Mouse (Mus musculus): ENCODE results near the gene Tagln2. TPM values are rescaled to one million over a fixed set of nuclear protein-coding genes. Genes with fewer than 3 reads are reported as not detected.
A peak's percentile ranks its signal among the peaks of the same experiment; 100 is the strongest.

Gene Tagln2
- total and polyA plus RNA-seq, 2 experiments = 14.9 to 25.6 TPM

- no peak for TF ChIP-seq POLR2A (IDR thresholded peaks at IDR 0.05; ENCODE audit: extremely low read depth, insufficient read depth, low read length)
- H3K4me1 ChIP-seq (ENCODE audit: control insufficient read depth, insufficient read depth, low read length) = no peaks in the 10 kb centered on the region
- 78% methylated on average over 16 of the region's 16 CpGs for WGBS
- H3K36me3 ChIP-seq (ENCODE audit: control insufficient read depth, insufficient read depth, low read length) = no peaks in the 10 kb centered on the region
- no peaks in the 10 kb centered on the region for H3K27me3 ChIP-seq (ENCODE audit: control insufficient read depth, insufficient read depth, low read length)
- no peak overlapping the region for H3K4me3 ChIP-seq (ENCODE audit: insufficient read depth, low read depth, low read length)
- no peak overlapping the region for H3K27ac ChIP-seq (replicated peaks; ENCODE audit: insufficient read depth, low read depth, low read length)
- H3K9ac ChIP-seq (ENCODE audit: low read depth, low read length) = no peak overlapping the region
- peak; percentile 14 for DNase-seq (ENCODE audit: extremely low read depth, low read depth, low spot score)
- no peaks in the 10 kb centered on the region for H3K79me2 ChIP-seq (ENCODE audit: control insufficient read depth, insufficient read depth, low read length)
Observed at GRCm38 (mm10) chr1:172463387-172464333, 36.2 kb upstream of the Tagln2 start.

DNA sequence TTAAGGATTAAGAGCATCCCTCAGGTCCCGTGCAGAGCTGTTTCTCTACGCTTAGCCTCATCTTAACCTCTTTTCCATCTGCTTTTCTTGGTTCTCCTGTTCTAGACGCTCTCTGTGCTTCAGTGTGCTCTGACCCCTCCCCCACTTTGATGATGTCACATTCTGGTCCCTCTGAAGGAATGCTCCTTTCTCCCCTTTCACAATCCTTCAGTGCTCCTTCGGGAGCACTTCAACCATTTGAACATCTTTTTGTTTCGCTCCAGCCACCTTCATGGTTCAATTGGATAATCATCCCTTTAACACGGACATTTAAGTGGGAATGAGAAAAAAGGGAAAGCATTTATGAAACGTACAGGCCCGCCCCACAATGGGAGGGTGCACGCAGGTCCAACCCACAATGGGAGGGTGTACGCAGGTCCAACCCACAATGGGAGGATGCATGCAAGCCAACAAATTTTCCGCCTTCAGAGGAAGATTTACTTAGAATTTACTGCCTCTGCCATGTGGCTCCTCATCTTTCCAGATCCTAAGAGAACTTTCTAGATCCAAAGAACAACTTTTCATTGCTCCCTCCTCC is 31.5 kb upstream of the Tagln2 start:
- Histone ChIP-seq H3K79me2 (ENCODE audit: control insufficient read depth, insufficient read depth, low read length) (no peaks in the 10 kb centered on the region), H3K27me3 (ENCODE audit: control insufficient read depth, insufficient read depth, low read length) (no peaks in the 10 kb centered on the region), H3K4me1 (ENCODE audit: control insufficient read depth, insufficient read depth, low read length) (no peaks in the 10 kb centered on the region), H3K9ac (ENCODE audit: low read depth, low read length) (no peak overlapping the region), H3K36me3 (ENCODE audit: control insufficient read depth, insufficient read depth, low read length) (no peaks in the 10 kb centered on the region), H3K4me3 (ENCODE audit: insufficient read depth, low read depth, low read length) (no peak overlapping the region), H3K27ac (replicated peaks; ENCODE audit: insufficient read depth, low read depth, low read length) (no peak overlapping the region)
- no peak for TF ChIP-seq POLR2A (IDR thresholded peaks at IDR 0.05; ENCODE audit: extremely low read depth, insufficient read depth, low read length)
- TF ChIP-seq CTCF (IDR thresholded peaks at IDR 0.05; ENCODE audit: low read depth, low read length) = no peak
- DNase-seq (ENCODE audit: extremely low read depth, low read depth, low spot score) = no peak
- 93% methylated on average over 11 of the region's 11 CpGs for WGBS

- no peak for TF ChIP-seq CTCF (IDR thresholded peaks at IDR 0.05; ENCODE audit: low read depth, low read length)
- TF ChIP-seq POLR2A (IDR thresholded peaks at IDR 0.05; ENCODE audit: extremely low read depth, insufficient read depth, low read length) = no peak
- no peaks in the 10 kb centered on the region for H3K4me1 ChIP-seq (ENCODE audit: control insufficient read depth, insufficient read depth, low read length)
- no peak overlapping the region for H3K4me3 ChIP-seq (ENCODE audit: insufficient read depth, low read depth, low read length)
- no peak for DNase-seq (ENCODE audit: extremely low read depth, low read depth, low spot score)
- H3K9ac ChIP-seq (ENCODE audit: low read depth, low read length) = no peak overlapping the region
- H3K27me3 ChIP-seq (ENCODE audit: control insufficient read depth, insufficient read depth, low read length) = no peaks in the 10 kb centered on the region
- H3K27ac ChIP-seq (replicated peaks; ENCODE audit: insufficient read depth, low read depth, low read length) = no peak overlapping the region
- H3K79me2 ChIP-seq (ENCODE audit: control insufficient read depth, insufficient read depth, low read length) = no peaks in the 10 kb centered on the region
- H3K36me3 ChIP-seq (ENCODE audit: control insufficient read depth, insufficient read depth, low read length) = no peaks in the 10 kb centered on the region
- 59% methylated on average over 5 of the region's 5 CpGs for WGBS
Observed at GRCm38 (mm10) chr1:172469373-172469772, 30.5 kb upstream of the Tagln2 start.

DNA sequence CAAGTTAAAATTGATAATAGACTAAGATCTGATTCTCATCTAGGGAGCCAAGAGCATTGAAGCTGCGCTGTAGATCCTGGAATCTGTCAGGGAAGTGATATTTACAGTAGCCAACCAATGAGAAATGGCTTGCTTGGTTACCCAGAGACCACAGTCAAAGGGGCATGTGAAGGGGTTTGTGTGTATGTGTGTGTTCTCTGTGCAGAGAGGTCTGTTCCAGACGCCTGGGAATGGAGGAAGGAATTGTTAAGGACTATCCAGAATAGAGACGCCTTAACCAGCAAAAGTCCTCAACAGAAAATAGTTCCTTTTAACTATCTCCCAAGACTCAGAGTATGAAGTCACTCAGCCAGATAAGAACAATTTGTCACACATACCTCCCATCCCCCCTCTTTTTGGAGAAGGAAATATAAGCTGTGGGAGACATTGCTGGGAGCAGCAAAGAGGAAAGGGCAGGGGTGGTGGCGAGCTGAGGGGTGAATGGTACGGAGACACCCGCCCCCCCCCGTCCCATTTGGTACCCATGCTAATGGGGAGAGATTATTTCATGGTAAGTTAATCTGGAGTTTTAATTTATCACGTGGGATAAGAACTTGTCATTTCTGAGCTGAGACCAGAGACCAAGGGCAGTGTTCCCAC is 29.9 kb upstream of the Tagln2 start:
- Histone ChIP-seq H3K79me2 (ENCODE audit: control insufficient read depth, insufficient read depth, low read length) (no peaks in the 10 kb centered on the region), H3K27me3 (ENCODE audit: control insufficient read depth, insufficient read depth, low read length) (no peaks in the 10 kb centered on the region), H3K4me1 (ENCODE audit: control insufficient read depth, insufficient read depth, low read length) (no peaks in the 10 kb centered on the region), H3K4me3 (ENCODE audit: insufficient read depth, low read depth, low read length) (no peak overlapping the region), H3K27ac (replicated peaks; ENCODE audit: insufficient read depth, low read depth, low read length) (no peak overlapping the region), H3K9ac (ENCODE audit: low read depth, low read length) (no peak overlapping the region), H3K36me3 (ENCODE audit: control insufficient read depth, insufficient read depth, low read length) (no peaks in the 10 kb centered on the region)
- WGBS = 65% methylated on average over 8 of the region's 8 CpGs
- no peak for TF ChIP-seq POLR2A (IDR thresholded peaks at IDR 0.05; ENCODE audit: extremely low read depth, insufficient read depth, low read length)
- TF ChIP-seq CTCF (IDR thresholded peaks at IDR 0.05; ENCODE audit: low read depth, low read length) = no peak
- DNase-seq (ENCODE audit: extremely low read depth, low read depth, low spot score) = no peak

DNA sequence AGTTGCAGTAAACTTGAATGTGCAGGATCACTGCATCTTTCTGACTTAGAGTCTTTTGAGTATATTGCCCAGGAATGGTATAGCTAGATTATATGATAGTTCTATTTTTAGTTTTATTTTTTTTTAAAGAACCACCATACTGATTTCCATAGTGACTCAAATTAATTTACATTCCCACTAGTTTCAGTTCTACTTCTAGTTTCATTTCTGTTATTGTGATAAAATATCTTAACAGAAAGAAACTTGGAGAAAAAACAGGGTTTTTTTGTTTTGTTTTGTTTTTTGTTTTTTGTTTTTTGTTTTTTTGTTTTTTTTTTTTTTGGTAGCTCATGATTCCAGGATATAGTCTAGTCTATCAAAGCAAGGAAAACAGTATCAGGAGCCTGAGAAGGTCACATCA is 26.9 kb upstream of the Tagln2 start:
- Histone ChIP-seq H3K4me1 (ENCODE audit: control insufficient read depth, insufficient read depth, low read length) (no peaks in the 10 kb centered on the region), H3K27ac (replicated peaks; ENCODE audit: insufficient read depth, low read depth, low read length) (no peak overlapping the region), H3K79me2 (ENCODE audit: control insufficient read depth, insufficient read depth, low read length) (no peaks in the 10 kb centered on the region), H3K4me3 (ENCODE audit: insufficient read depth, low read depth, low read length) (no peak overlapping the region), H3K9ac (ENCODE audit: low read depth, low read length) (no peak overlapping the region), H3K36me3 (ENCODE audit: control insufficient read depth, insufficient read depth, low read length) (no peaks in the 10 kb centered on the region), H3K27me3 (ENCODE audit: control insufficient read depth, insufficient read depth, low read length) (no peaks in the 10 kb centered on the region)
- TF ChIP-seq POLR2A (IDR thresholded peaks at IDR 0.05; ENCODE audit: extremely low read depth, insufficient read depth, low read length) (no peak), CTCF (IDR thresholded peaks at IDR 0.05; ENCODE audit: low read depth, low read length) (no peak)
- DNase-seq (ENCODE audit: extremely low read depth, low read depth, low spot score) = no peak
